Mouse (Mus musculus) retina, postnatal 1 day (tissue): ENCODE results near the gene Sema4f.
A peak's percentile ranks its signal among the peaks of the same experiment; 100 is the strongest.

Experiments
- DNase-seq: peaks from one replicate; pipeline ENCODE4 v3.0.0-alpha.2; 2012

Sema4f gene

GRCm38 (mm10) chr6:82913336-82914247 is 26.0 kb downstream of the Sema4f start:
- DNase-seq, result no peak

DNA sequence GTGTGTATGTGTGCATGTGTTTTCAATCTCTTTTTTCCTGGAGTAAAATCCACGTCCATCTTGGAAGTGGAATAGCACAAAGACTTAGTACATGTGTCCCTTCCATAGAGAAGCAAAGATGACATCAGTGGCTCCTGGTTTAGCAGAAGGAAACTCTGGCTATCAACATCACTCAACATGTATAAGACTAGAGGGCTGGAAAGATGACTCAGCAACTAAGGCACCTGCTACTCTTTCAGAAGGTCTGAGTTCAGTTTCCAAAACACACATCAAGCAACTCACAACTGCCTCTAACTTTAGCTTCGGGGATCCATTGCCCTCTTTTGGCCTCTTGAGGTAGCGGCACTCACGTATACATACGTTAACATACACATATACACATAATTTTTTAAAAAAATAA is 28.3 kb downstream of the Sema4f start:
- no peak for DNase-seq

DNA sequence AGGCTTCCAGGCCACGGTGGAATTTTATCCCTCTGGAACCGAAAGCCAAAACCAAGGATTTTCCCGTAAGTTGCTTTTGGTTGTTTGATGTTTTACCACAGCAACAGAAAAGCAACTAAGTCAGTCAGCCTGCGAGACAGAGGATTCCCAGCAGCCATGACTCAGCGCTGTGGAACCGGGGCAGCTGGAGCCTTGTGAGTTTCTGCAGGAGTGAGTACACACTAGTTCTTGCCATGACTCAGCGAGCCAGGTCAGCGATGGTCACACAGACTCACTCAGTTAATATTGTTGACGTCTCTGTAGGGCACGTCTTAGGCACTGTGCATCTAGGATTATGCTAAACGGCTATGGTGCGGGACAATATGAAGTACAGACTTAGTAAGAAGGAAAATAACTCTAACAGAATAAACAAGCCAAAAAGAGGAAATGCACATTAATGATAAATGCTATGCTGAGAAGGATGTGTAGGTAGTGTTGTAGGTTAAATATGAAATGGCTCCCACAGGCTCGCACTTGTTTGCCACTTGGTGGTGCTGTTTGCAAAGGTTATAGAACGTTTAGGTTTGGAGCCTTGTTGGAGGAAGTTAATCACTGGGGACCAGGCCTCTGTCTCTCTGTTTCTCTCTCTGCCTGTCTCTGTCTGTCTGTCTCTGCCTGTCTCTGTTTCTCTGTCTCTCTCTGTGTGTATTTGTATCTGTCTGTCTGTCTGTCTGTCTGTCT is 30.3 kb downstream of the Sema4f start:
- peak; percentile 52 for DNase-seq

GRCm38 (mm10) chr6:82908034-82908433 is 31.5 kb downstream of the Sema4f start:
- DNase-seq, result no peak

GRCm38 (mm10) chr6:82906985-82907384 is 32.6 kb downstream of the Sema4f start:
- DNase-seq, result no peak

DNA sequence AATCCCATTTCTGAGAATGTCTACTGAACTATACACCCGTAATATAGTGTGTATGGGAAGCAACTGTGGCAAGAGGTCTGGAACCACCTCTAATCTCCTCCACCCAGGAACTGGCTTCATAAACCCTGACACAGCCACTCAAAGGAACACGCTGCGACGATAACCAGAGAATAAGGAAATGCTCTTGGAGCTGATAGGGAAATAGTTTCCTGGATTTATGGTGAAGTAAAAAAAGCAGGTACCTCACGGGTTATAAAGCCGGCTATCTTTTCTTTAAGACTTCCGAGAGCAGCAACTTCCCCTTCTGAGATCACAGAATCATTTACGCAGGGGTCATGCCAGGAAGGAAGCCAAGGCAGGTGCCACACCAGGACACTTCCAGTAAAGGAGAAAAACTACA is 37.0 kb downstream of the Sema4f start:
- DNase-seq, result no peak

- DNase-seq, result no peak
These were observed 40.8 kb downstream of the Sema4f start for GRCm38 (mm10) chr6:82898745-82899144.

DNA sequence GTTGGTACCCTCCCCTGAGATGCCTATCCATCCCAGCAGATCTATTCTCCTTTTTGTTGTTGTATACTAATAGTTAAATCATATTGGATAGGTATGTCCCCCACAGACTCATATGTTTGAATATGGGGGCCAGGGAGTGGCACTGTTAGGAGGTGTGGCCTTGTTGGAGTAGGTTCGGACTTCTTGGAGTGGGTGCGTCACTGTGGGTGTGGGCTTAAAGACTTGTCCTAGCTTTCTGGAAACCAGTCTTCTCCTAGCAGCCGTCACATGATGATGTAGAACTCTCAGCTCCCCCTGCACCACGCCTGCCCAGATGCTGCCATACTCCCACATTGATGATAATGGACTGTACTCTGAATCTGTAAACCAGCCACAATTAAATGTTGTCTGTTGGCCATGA is 41.3 kb downstream of the Sema4f start:
- DNase-seq, result no peak

- no peak for DNase-seq
These were observed 42.3 kb downstream of the Sema4f start for GRCm38 (mm10) chr6:82897311-82897710.

GRCm38 (mm10) chr6:82893415-82893814 is 46.2 kb downstream of the Sema4f start:
- DNase-seq, result no peak

GRCm38 (mm10) chr6:82892540-82892939 is 47.0 kb downstream of the Sema4f start:
- no peak for DNase-seq

- DNase-seq, result no peak
These were observed 48.1 kb downstream of the Sema4f start for GRCm38 (mm10) chr6:82891488-82891887.

GRCm38 (mm10) chr6:82886330-82886729 is 53.2 kb downstream of the Sema4f start:
- no peak for DNase-seq

DNA sequence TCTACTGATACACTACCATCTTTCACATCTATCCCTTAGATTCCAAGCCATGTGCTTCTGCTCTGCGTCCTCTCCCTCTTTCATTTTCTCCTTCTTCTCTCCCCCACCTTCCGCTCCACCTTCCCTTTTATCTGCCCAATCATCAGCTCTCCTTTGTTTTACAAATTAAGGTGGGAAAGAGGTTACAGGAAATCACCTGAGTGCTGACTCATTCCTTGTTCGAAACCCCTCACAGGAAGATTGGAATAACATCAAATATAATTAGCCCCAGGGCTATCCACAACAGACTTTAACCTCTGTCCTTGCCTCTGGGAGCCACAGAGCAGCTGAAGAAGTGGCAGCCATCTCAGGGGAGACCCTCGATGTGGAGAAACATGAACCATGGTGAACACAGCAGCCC is 53.7 kb downstream of the Sema4f start:
- no peak for DNase-seq

DNA sequence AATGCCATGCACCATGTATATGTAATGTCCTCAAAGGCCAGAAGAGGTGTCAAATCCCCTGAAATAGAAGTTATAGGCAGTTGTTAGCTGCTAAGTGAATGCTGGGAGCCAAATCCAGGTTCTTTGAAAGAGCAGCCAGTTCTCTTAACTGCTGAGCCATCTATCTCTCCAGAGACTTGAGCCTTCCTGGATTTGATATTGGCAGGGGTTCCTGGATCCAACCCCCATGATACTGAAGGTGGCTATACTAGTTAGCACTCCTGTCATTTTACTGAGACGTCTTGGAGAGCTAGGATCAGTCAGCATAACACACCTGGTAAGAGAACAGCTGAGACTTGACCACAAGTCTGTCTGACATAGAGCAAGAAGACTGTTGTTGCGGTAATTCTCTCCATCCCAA is 54.1 kb downstream of the Sema4f start:
- no peak for DNase-seq

DNA sequence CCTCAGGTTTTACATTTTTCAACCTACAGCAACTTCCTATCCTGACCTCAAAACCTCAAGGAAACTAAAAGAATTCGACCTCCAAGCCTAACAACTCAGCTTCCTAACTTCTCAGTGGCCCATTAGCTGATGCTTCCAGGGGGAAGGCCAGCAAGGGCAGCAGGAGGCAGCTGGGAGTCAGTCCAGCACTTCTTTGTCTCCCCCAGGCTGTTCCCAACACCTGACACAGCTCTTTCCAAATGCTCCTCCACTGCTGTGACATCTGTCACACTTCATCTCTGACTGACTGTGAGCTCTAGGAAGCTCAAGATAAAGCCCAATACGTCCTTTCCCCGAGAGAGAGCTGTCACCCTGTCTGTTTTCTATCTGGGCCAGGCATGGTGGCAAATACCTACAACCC is 55.0 kb downstream of the Sema4f start:
- no peak for DNase-seq

GRCm38 (mm10) chr6:82881485-82882096 is 58.0 kb downstream of the Sema4f start:
- peak; percentile 50 for DNase-seq

- no peak for DNase-seq
These were observed 58.8 kb downstream of the Sema4f start for GRCm38 (mm10) chr6:82880807-82881206.

GRCm38 (mm10) chr6:82879463-82880089 is 60.0 kb downstream of the Sema4f start:
- DNase-seq, result no peak

DNA sequence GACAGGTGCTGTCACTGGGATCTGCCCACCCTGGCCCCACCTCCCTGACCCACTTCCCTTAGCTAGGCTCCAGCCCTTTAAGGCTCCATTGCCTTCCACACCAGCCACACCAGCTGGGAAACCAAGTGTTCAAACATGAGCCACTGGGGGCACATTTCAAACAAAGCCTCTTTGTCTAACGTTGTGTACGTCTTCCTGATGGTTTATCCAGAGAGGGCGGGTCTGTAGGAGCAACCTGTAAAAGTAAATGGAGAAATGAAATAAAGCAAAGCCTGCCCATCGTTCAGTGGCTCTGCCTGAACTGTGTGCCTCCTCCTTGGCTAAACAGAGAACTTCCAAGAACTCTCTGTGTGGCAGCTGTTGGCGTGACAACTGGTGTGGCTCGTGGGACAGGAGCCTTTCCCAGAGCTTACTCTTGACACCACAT is 64.0 kb downstream of the Sema4f start:
- peak; percentile 81 for DNase-seq

GRCm38 (mm10) chr6:82872332-82872707 is 67.2 kb downstream of the Sema4f start:
- no peak for DNase-seq

DNA sequence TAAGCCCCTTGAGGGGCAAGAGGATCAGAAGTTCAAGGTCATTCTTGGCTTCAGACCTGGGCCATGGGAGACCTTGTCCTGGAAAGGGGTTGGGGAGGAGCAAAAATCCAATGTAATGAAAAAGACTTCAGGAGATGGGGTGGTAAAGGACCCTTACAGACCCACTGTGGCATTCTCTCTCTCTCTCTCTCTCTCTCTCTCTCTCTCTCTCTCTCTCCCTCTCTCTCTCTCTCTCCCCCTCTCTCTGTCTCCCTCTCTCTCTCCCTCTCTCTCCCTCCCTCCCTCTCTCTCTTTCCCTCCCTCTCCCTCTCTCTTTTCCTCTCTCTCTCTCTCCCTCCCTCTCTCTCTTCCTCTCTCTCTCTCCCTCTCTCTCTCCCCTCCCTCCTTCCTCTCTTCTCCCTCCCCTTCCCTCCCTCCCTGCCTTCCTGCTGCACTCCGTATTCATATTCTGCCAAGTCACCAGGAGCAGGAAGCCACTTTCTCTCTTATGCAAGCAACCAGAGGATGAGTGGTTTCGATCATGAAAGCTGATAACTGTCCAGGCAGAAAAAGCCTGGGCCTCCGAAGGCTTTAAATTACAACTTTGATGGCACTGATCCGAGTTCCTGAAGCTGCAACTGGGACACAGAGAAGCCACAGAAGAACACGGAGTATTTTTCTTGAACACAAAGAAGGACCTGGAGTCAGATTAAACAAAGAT is 67.8 kb downstream of the Sema4f start:
- DNase-seq, result no peak

- no peak for DNase-seq
These were observed 71.1 kb downstream of the Sema4f start for GRCm38 (mm10) chr6:82868476-82868875.
